Mouse (Mus musculus) frontal cortex, postnatal 36 days (tissue): ENCODE measurements at regions not wholly inside any gene's neighbourhood (a gene's known extent, or its start where the extent isn't known, plus 50 kb on each side); places are given as distances from the start of the nearest gene placed in this dataset.
A peak's percentile ranks its signal among the peaks of the same experiment; 100 is the strongest.

ENCODE experiments used
- DNase-seq, 2 experiments: peaks; one replicate each; pipeline ENCODE4 v3.0.0; 2022; ENCODE audit warnings: low spot score in 2 of 2

DNA sequence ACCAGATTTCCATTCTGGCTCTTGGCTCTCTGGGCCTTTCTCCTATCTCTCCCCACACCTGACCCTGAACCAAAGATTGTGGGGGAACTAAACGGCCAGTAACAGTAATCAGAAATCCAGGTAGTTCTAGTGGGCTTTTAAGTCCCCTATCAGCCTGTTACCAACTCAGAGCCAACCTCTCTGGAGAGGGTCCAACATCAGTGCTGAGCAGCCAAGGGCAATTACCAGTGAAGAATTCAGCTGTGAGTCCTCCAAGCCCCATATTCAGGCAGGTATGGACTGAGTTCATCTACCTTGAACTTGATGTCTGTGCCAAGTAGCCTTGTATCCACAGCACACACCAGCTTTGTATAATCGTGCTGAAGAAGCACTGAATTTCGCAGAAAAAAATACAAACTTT is 1636.7 kb downstream of the Efnb2 start:
- no peak for DNase-seq

GRCm38 (mm10) chr8:7011881-7012280 is 1649.2 kb downstream of the Efnb2 start:
- peak; percentile 39 to 64 for DNase-seq

- DNase-seq, result no peak
Observed at GRCm38 (mm10) chr8:6991516-6991915, 1669.5 kb downstream of the Efnb2 start.

GRCm38 (mm10) chr8:6989359-6990095 is 1671.5 kb downstream of the Efnb2 start:
- no peak for DNase-seq

GRCm38 (mm10) chr8:6973961-6974360 is 1687.1 kb downstream of the Efnb2 start:
- no peak for DNase-seq

DNA sequence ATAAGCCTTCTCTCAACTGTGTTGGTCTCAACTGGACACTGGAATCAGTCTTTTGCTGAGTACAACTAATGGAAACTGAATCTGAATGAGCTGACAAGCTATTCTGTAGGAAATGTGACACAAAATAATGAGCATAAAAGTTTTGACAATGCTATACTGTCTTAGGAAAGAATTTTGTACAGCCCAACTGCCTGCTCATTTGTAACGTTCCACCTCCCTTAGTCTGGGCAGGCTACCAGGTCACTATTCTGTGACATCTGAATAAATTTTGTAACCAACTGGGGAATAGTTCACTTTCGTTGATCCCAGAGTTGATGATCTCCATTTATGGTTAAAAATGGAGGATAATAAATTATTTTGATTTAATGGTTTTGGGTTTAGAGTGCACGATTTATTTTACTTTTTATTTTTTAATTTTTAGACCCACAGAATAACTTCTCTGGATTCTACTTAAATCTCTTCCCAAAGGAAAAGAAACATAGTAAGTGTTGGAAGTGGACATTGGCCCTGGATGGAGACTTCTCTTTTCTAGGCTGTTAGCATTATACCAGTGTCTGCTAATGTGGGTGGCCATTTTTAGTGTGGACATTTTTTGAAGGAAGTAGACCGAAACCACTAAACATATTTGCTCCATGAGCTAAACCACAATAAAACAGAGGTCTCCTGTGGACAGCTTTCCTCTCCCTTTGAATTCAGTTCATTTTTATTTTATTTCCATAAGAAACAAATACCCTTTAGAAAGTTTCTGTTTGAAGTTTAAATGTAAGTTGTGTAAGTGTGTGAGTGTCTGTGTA is 1697.8 kb downstream of the Efnb2 start:
- no peak for DNase-seq

DNA sequence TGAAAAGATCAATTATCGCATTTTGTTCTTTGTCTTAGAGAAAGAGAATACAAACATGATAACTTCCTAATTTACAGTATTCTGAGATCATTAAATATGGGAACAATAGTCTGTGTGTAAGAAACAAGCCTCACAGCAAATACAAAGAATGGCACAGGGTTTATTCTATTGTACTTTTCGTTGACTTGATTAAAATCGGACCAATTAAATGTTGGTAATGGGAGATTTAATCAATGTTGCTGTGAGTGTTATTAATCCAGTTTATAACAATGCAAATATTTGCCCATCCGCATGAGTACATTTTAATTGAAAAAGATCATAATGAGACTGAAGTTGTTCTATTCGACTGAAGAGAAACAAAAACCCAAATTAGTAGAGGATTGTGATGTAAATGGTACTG is 1703.0 kb downstream of the Efnb2 start:
- DNase-seq, result no peak

DNA sequence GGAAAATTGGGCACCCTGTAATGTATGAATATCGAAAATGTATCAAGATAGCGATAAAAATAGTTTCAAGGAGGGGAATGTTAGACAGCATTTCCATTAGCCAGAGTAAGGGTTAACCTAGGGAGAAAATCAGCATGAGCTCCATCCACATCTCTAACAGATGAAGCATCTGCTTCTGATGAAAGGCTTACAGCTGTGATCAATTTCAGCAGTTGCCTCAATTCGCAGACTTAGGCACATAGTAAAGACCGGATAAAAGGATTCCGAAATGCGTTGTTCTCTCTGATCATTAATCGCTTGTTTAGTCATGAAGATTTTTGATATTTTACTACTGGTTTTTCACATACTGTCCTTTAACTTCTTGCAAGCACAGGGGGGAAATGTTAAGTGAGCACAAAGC is 1706.8 kb downstream of the Efnb2 start:
- DNase-seq, result no peak

DNA sequence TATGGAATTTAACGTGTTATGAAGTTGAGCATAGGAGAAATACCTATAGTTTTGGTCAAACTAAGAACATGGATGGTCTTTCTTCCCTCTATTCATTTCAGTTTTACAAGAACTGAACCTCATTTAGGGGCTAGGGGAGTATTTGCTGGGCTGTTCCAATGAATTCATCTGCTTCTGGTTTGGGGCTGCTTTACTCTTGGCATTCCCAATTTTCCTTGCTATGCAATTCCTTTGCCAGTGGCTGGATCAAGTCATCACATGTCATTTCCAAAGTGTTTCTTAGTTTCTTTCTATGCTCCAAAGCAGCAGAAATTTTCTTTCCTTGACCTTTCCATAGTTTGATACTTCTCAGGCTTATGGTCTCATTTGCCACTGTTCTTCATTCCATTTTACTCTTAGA is 1738.6 kb downstream of the Efnb2 start:
- no peak for DNase-seq

GRCm38 (mm10) chr8:6907682-6908081 is 1753.4 kb downstream of the Efnb2 start:
- no peak for DNase-seq

DNA sequence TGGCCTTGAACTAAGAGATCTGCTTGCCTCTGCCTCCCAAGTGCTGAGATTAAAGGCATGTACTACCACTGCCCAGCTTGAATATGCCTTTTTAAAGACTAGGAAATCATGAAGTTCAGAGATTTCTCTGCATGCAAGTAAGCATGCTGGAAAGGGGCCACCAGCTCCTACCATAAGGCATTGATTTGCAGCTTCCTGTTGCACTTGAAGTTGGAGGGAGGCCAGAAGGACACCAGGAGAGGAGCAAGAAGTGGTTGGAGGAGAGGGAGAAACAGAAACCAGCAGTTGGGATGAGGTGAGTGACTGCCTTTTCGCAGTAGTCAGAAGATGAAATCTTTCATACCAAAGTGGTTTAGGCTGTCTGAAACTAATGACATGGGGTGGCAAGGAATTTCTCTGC is 1769.6 kb downstream of the Efnb2 start:
- DNase-seq, result no peak

- no peak for DNase-seq
Observed at GRCm38 (mm10) chr8:6886779-6887402, 1774.2 kb downstream of the Efnb2 start.

DNA sequence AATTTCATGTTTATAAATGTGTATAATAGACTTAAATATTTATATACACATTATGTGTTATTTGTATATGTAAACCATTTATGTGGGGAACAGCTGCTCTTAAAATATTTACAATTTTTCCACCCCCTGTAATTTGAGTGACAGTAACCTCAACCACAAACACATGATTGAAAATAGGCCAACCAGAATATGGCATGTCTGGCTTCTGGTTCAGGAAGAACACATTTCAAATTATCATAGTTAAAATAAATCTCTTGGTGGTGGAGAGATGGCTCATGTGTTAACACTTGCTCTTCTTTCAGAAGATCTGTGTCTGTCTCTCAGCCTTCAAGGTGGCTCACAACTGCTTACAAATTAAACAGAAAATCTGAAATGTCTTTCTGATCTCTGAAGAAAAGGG is 1776.2 kb downstream of the Efnb2 start:
- no peak for DNase-seq

- DNase-seq, result no peak
Observed at GRCm38 (mm10) chr8:6882626-6883025, 1777.5 kb upstream of the Slc10a2 start.
